Mouse (Mus musculus) T-cell, adult 2 months (primary cell): Measurements from ENCODE around the gene Mgarp.
A peak's percentile ranks its signal among the peaks of the same experiment; 100 is the strongest.
"Not testable (repeated sequence)": the region's sequence is repeated elsewhere in the genome, so short reads cannot be mapped to it uniquely, and the experiment has no call there.

Experiments used
- DNase-seq: peaks from one replicate; pipeline ENCODE4 v3.0.0; 2022; ENCODE audit warnings: low spot score

Mgarp gene

GRCm38 (mm10) chr3:51396219-51397068, at the start of gene Mgarp:
Gene Mgarp, minus strand, starts transcription at chr3:51396738.
- peak; percentile 58 for DNase-seq

- DNase-seq = no peak
Measured at GRCm38 (mm10) chr3:51434871-51435595, 38.5 kb upstream of the Mgarp start.

GRCm38 (mm10) chr3:51434364-51434763, 37.8 kb upstream of the Mgarp start:
- not testable (repeated sequence) for DNase-seq

GRCm38 (mm10) chr3:51425394-51425793, 28.9 kb upstream of the Mgarp start:
- DNase-seq = no peak

GRCm38 (mm10) chr3:51421921-51422320, 25.4 kb upstream of the Mgarp start:
- DNase-seq = no peak

GRCm38 (mm10) chr3:51417966-51418365, 21.4 kb upstream of the Mgarp start:
- no peak for DNase-seq

GRCm38 (mm10) chr3:51417485-51417884, 20.9 kb upstream of the Mgarp start:
- DNase-seq = no peak

GRCm38 (mm10) chr3:51417135-51417458, 20.6 kb upstream of the Mgarp start:
- DNase-seq = no peak

- peak; percentile 51 for DNase-seq
Measured at GRCm38 (mm10) chr3:51416364-51417134, 20.0 kb upstream of the Mgarp start.

- no peak for DNase-seq
Measured at GRCm38 (mm10) chr3:51416073-51416363, 19.5 kb upstream of the Mgarp start.

- DNase-seq = peak; percentile 95
Measured at GRCm38 (mm10) chr3:51415098-51416072, 18.8 kb upstream of the Mgarp start, which contains the start of gene Naa15. Gene Naa15, plus strand, starts transcription at chr3:51415148.

GRCm38 (mm10) chr3:51413276-51413675, 16.7 kb upstream of the Mgarp start:
- DNase-seq = no peak

- no peak for DNase-seq
Measured at GRCm38 (mm10) chr3:51412457-51412856, 15.9 kb upstream of the Mgarp start.

- peak; percentile 96 for DNase-seq
Measured at GRCm38 (mm10) chr3:51408561-51409183, 12.1 kb upstream of the Mgarp start, which contains the start of gene Ndufc1. Gene Ndufc1, minus strand, starts transcription at chr3:51408988.

- DNase-seq = no peak
Measured at GRCm38 (mm10) chr3:51407870-51408560, 11.5 kb upstream of the Mgarp start.

GRCm38 (mm10) chr3:51402628-51403027, 6.1 kb upstream of the Mgarp start:
- DNase-seq = no peak

GRCm38 (mm10) chr3:51402054-51402453, 5.5 kb upstream of the Mgarp start:
- DNase-seq = not testable (repeated sequence)

GRCm38 (mm10) chr3:51400682-51401081, 4.1 kb upstream of the Mgarp start:
- DNase-seq = no peak

GRCm38 (mm10) chr3:51399531-51399930, 3.0 kb upstream of the Mgarp start:
- DNase-seq = no peak

- no peak for DNase-seq
Measured at GRCm38 (mm10) chr3:51398667-51399066, 2.1 kb upstream of the Mgarp start.
